Comparison of ENCODE assay signal across 8 mouse cellular contexts in the genomic region with DNA sequence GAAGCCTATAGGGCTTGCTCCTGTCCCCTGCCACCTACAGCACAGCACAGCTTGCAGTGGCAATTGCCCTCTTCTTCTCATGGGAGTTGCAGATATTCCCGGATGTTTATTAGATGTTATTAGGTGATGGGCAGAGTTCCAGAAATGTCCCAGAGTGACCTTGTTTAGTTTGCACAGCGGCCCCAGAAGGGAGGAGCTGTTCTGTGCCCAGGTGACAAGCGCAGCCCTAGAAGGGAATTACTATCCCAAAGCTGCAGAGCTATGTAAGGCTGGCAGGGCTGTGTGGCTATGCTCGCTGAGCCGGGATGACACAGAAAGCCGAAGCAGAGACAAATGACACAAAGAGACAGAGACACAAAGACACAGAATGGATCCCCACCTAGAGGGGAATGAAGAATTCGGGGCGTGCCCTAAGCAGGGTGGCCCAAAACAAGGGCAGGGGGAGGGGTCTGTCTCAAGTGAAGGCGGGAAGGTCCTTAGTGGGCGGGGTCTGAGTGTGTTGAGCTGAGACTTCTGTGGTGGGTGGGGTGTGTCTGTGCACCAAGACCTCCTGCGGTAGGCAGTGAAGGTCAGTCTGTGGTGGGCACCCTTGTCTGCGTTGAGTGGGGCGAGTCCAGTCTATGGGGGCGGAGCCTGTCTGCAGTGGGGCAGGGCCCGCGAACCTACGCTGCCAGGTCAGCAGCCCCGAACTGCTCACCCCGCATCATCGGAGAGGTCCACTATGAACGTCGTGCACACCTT. TPM values are rescaled to one million over a fixed set of nuclear protein-coding genes. Genes with fewer than 3 reads are reported as not detected.
DNase-seq lines count a peak whose midpoint lies in the region; ATAC-seq and TF ChIP-seq lines count a peak whose summit lies in the region.

No protein-coding gene starts in this region.

- H3K36me3 ChIP-seq in forebrain, embryonic 15.5 days, result no peaks in the 10 kb centered on the region
- no peaks in the 10 kb centered on the region for H3K36me3 ChIP-seq in hindbrain, embryonic 13.5 days
- H3K36me3 ChIP-seq in limb, embryonic 15.5 days, result peaks cover 4% of the 10 kb centered on the region; the same call in 1 of the 2 replicates
- H3K36me3 ChIP-seq in midbrain, embryonic 14.5 days (ENCODE audit: control insufficient read depth, insufficient read depth, low read length), result no peaks in the 10 kb centered on the region

- no peak for TF ChIP-seq POLR2A in bone marrow, adult 2 months (IDR thresholded peaks at IDR 0.05; ENCODE audit: borderline replicate concordance, control insufficient read depth, low read depth, low read length)

- peak overlapping the region; percentile 55 for H3K4me3 ChIP-seq in bone marrow, adult 2 months (replicated peaks; ENCODE audit: control insufficient read depth, low read depth, low read length)
- H3K4me3 ChIP-seq in forebrain, embryonic 15.5 days, result peak overlapping the region; percentile 69
- peak overlapping the region; percentile 57 for H3K4me3 ChIP-seq in hindbrain, embryonic 13.5 days
- H3K4me3 ChIP-seq in limb, embryonic 15.5 days, result peak overlapping the region; percentile 72
- peak overlapping the region; percentile 51 for H3K4me3 ChIP-seq in midbrain, embryonic 14.5 days (replicated peaks; ENCODE audit: low read depth, low read length)

- no peak for DNase-seq in frontal cortex, postnatal 10 days (ENCODE audit: low spot score in 2 of 2)
- peak; percentile 54 for DNase-seq in midbrain, embryonic 14.5 days
- peak; percentile 63 to 72 for DNase-seq in thymus, postnatal 36 days

- WGBS in bone marrow, adult 2 months, result 11% methylated on average over 22 of the region's 22 CpGs
- WGBS in forebrain, embryonic 15.5 days, result 4% methylated on average over 22 of the region's 22 CpGs
- WGBS in hindbrain, embryonic 13.5 days, result 3% methylated on average over 22 of the region's 22 CpGs
- WGBS in limb, embryonic 15.5 days, result 3% methylated on average over 22 of the region's 22 CpGs
- WGBS in midbrain, embryonic 14.5 days, result 3% methylated on average over 22 of the region's 22 CpGs

- peak; percentile 21; the same call in 1 of the 2 replicates for ATAC-seq in frontal cortex, adult (ENCODE audit: low TSS enrichment)
- peak; percentile 66 for ATAC-seq in forebrain, embryonic 15.5 days (replicated peaks)
- peak; percentile 64 for ATAC-seq in hindbrain, embryonic 13.5 days (ENCODE audit: low FRiP score)
- peak; percentile 59 for ATAC-seq in limb, embryonic 15.5 days (ENCODE audit: insufficient number of reproducible peaks, low FRiP score, low TSS enrichment, low read depth)
- peak; percentile 66 for ATAC-seq in midbrain, embryonic 14.5 days (ENCODE audit: low FRiP score, low TSS enrichment)

- no peak for TF ChIP-seq CTCF in bone marrow, adult 2 months (IDR thresholded peaks at IDR 0.05; ENCODE audit: control insufficient read depth, insufficient read depth, low read length)

- H3K4me1 ChIP-seq in bone marrow, adult 2 months (ENCODE audit: control insufficient read depth, insufficient read depth, low read length), result no peaks in the 10 kb centered on the region
- peaks cover 16% of the 10 kb centered on the region for H3K4me1 ChIP-seq in forebrain, embryonic 15.5 days
- H3K4me1 ChIP-seq in hindbrain, embryonic 13.5 days (replicated peaks), result peaks cover 27% of the 10 kb centered on the region
- peaks cover 33% of the 10 kb centered on the region for H3K4me1 ChIP-seq in limb, embryonic 15.5 days
- H3K4me1 ChIP-seq in midbrain, embryonic 14.5 days (ENCODE audit: control insufficient read depth, insufficient read depth, low read length), result no peaks in the 10 kb centered on the region

- H3K27me3 ChIP-seq in forebrain, embryonic 15.5 days, result no peaks in the 10 kb centered on the region
- H3K27me3 ChIP-seq in hindbrain, embryonic 13.5 days, result peaks cover 29% of the 10 kb centered on the region
- H3K27me3 ChIP-seq in limb, embryonic 15.5 days, result 0 out of 2 replicates have a peak, but pooled peaks cover 3% of the 10 kb centered on the region
- H3K27me3 ChIP-seq in midbrain, embryonic 14.5 days (ENCODE audit: control insufficient read depth, insufficient read depth, low read length), result no peaks in the 10 kb centered on the region; the same call in 1 of the 2 replicates

- H3K4me2 ChIP-seq in forebrain, embryonic 15.5 days (replicated peaks), result peak overlapping the region; percentile 97
- H3K4me2 ChIP-seq in hindbrain, embryonic 13.5 days, result peak overlapping the region; percentile 93
- peak overlapping the region; percentile 86 for H3K4me2 ChIP-seq in limb, embryonic 15.5 days
- peak overlapping the region; percentile 92 for H3K4me2 ChIP-seq in midbrain, embryonic 14.5 days (ENCODE audit: low read length)

- no peak overlapping the region for H3K27ac ChIP-seq in bone marrow, adult 2 months (ENCODE audit: control insufficient read depth, insufficient read depth, low read depth, low read length, poor library complexity)
- no peak overlapping the region for H3K27ac ChIP-seq in forebrain, embryonic 15.5 days (replicated peaks)
- H3K27ac ChIP-seq in hindbrain, embryonic 13.5 days, result peak overlapping the region; percentile 55
- H3K27ac ChIP-seq in limb, embryonic 15.5 days, result peak overlapping the region; percentile 93
- H3K27ac ChIP-seq in midbrain, embryonic 14.5 days (replicated peaks; ENCODE audit: low read depth, low read length), result no peak overlapping the region

- H3K9me3 ChIP-seq in forebrain, embryonic 15.5 days, result no peaks in the 10 kb centered on the region
- H3K9me3 ChIP-seq in hindbrain, embryonic 13.5 days, result no peaks in the 10 kb centered on the region
- H3K9me3 ChIP-seq in limb, embryonic 15.5 days, result no peaks in the 10 kb centered on the region
- no peaks in the 10 kb centered on the region for H3K9me3 ChIP-seq in midbrain, embryonic 14.5 days (ENCODE audit: control insufficient read depth, low read length)

- peak overlapping the region; percentile 62 for H3K9ac ChIP-seq in forebrain, embryonic 15.5 days (replicated peaks)
- H3K9ac ChIP-seq in hindbrain, embryonic 13.5 days, result peak overlapping the region; percentile 77
- peak overlapping the region; percentile 54 for H3K9ac ChIP-seq in limb, embryonic 15.5 days
- peak overlapping the region; percentile 55 for H3K9ac ChIP-seq in midbrain, embryonic 14.5 days (replicated peaks; ENCODE audit: low read length)

RNA-seq across cellular contexts. Expression of a gene that starts 0.7 kb away (rescaled TPM):
- polyA plus RNA-seq in bone marrow, adult 2 months (2011; ENCODE audit: insufficient read depth, insufficient read length, low replicate concordance, missing spikeins), result 2.6 and 3.9 TPM in 2 replicates
- polyA plus RNA-seq in forebrain, embryonic 15.5 days (2015; fragmentation: Nextera tagmentation; extraction: Ambion mirVana), result 9.3 and 11.0 TPM in 2 replicates
- polyA plus RNA-seq in hindbrain, embryonic 13.5 days (2015; fragmentation: Nextera tagmentation; extraction: Ambion mirVana), result 7.3 and 8.9 TPM in 2 replicates
- 22.0 and 22.6 TPM in 2 replicates for polyA plus RNA-seq in limb, embryonic 15.5 days (2015; fragmentation: Nextera tagmentation; extraction: Ambion mirVana)
- 8.4 and 9.5 TPM in 2 replicates for polyA plus RNA-seq in midbrain, embryonic 14.5 days (2014; fragmentation: Nextera tagmentation; extraction: Ambion mirVana)

RNA-seq across cellular contexts. Expression of a gene that starts 2.2 kb away (rescaled TPM):
- polyA plus RNA-seq in bone marrow, adult 2 months (2011; ENCODE audit: insufficient read depth, insufficient read length, low replicate concordance, missing spikeins), result 1.5 and 1.7 TPM in 2 replicates
- 0.10 and 0.23 TPM in 2 replicates for polyA plus RNA-seq in forebrain, embryonic 15.5 days (2015; fragmentation: Nextera tagmentation; extraction: Ambion mirVana)
- 0.31 TPM in 2 replicates for polyA plus RNA-seq in hindbrain, embryonic 13.5 days (2015; fragmentation: Nextera tagmentation; extraction: Ambion mirVana)
- polyA plus RNA-seq in limb, embryonic 15.5 days (2015; fragmentation: Nextera tagmentation; extraction: Ambion mirVana), result 6.5 and 15.1 TPM in 2 replicates
- not detected in 2 replicates for polyA plus RNA-seq in midbrain, embryonic 14.5 days (2014; fragmentation: Nextera tagmentation; extraction: Ambion mirVana)

RNA-seq across cellular contexts. Expression of a gene that starts 34.0 kb away (rescaled TPM):
- not detected in 2 replicates for polyA plus RNA-seq in bone marrow, adult 2 months (2011; ENCODE audit: insufficient read depth, insufficient read length, low replicate concordance, missing spikeins)
- 18.3 and 20.1 TPM in 2 replicates for polyA plus RNA-seq in forebrain, embryonic 15.5 days (2015; fragmentation: Nextera tagmentation; extraction: Ambion mirVana)
- polyA plus RNA-seq in hindbrain, embryonic 13.5 days (2015; fragmentation: Nextera tagmentation; extraction: Ambion mirVana), result 19.9 and 20.7 TPM in 2 replicates
- polyA plus RNA-seq in limb, embryonic 15.5 days (2015; fragmentation: Nextera tagmentation; extraction: Ambion mirVana), result 7.8 and 9.1 TPM in 2 replicates
- 26.9 and 28.0 TPM in 2 replicates for polyA plus RNA-seq in midbrain, embryonic 14.5 days (2014; fragmentation: Nextera tagmentation; extraction: Ambion mirVana)

RNA-seq across cellular contexts. Expression of a gene that starts 37.5 kb away (rescaled TPM):
- polyA plus RNA-seq in bone marrow, adult 2 months (2011; ENCODE audit: insufficient read depth, insufficient read length, low replicate concordance, missing spikeins), result not detected in 2 replicates
- polyA plus RNA-seq in forebrain, embryonic 15.5 days (2015; fragmentation: Nextera tagmentation; extraction: Ambion mirVana), result 9.1 and 10.5 TPM in 2 replicates
- polyA plus RNA-seq in hindbrain, embryonic 13.5 days (2015; fragmentation: Nextera tagmentation; extraction: Ambion mirVana), result 12.5 and 13.4 TPM in 2 replicates
- 2.3 and 2.5 TPM in 2 replicates for polyA plus RNA-seq in limb, embryonic 15.5 days (2015; fragmentation: Nextera tagmentation; extraction: Ambion mirVana)
- polyA plus RNA-seq in midbrain, embryonic 14.5 days (2014; fragmentation: Nextera tagmentation; extraction: Ambion mirVana), result 11.6 and 26.5 TPM in 2 replicates

RNA-seq across cellular contexts. Expression of a gene that starts 55.5 kb away (rescaled TPM):
- polyA plus RNA-seq in bone marrow, adult 2 months (2011; ENCODE audit: insufficient read depth, insufficient read length, low replicate concordance, missing spikeins), result not detected in 2 replicates
- polyA plus RNA-seq in forebrain, embryonic 15.5 days (2015; fragmentation: Nextera tagmentation; extraction: Ambion mirVana), result not detected in 2 replicates
- polyA plus RNA-seq in hindbrain, embryonic 13.5 days (2015; fragmentation: Nextera tagmentation; extraction: Ambion mirVana), result not detected in 2 replicates
- polyA plus RNA-seq in limb, embryonic 15.5 days (2015; fragmentation: Nextera tagmentation; extraction: Ambion mirVana), result not detected in 2 replicates
- not detected in 2 replicates for polyA plus RNA-seq in midbrain, embryonic 14.5 days (2014; fragmentation: Nextera tagmentation; extraction: Ambion mirVana)

Comparison
In these comparisons a context has a peak if more than half of its experiments do, and no peak if none do; other contexts are left out.
1. DNase-seq: peak in midbrain, embryonic 14.5 days (single experiment) and thymus, postnatal 36 days (2 of 2); none in frontal cortex, postnatal 10 days (0 of 2).
2. H3K27ac ChIP-seq: peak in hindbrain, embryonic 13.5 days (single experiment) and limb, embryonic 15.5 days (single experiment); none in bone marrow, adult 2 months (single experiment), forebrain, embryonic 15.5 days (single experiment) and midbrain, embryonic 14.5 days (single experiment).
3. Peak in every context shown above with its lines, with median percentiles within 50 percentile points of each other: ATAC-seq, H3K4me3 ChIP-seq, H3K4me2 ChIP-seq and H3K9ac ChIP-seq.